Mouse (Mus musculus) liver, adult 2 months (tissue): ENCODE data around the gene Zic5. TPM values are rescaled to one million over a fixed set of nuclear protein-coding genes. Genes with fewer than 3 reads are reported as not detected.

Experiments used
- DNase-seq: peaks from one replicate; pipeline ENCODE4 v3.0.0-alpha.2; 2011; ENCODE audit warnings: low read depth, low spot score; ENCODE audit errors: extremely low read depth
- H3K27ac ChIP-seq: fragments of 200-500 bp; replicated peaks from 2 replicates; pipeline ENCODE4 v1.5.1; 2012; ENCODE audit warnings: low read depth, mild to moderate bottlenecking, control low read depth, inconsistent platforms, low read length; ENCODE audit not compliant: insufficient read depth
- H3K27me3 ChIP-seq: fragments of 200-500 bp; 2 replicates; pipeline ENCODE4 v1.6.1; 2012; ENCODE audit warnings: mild to moderate bottlenecking, moderate library complexity, low read length, inconsistent platforms; ENCODE audit not compliant: control insufficient read depth, insufficient read depth
- H3K36me3 ChIP-seq: fragments of 200-500 bp; 2 replicates; pipeline ENCODE4 v1.6.1; 2012; ENCODE audit warnings: low read length, inconsistent platforms; ENCODE audit not compliant: control insufficient read depth, insufficient read depth
- H3K4me1 ChIP-seq: fragments of 200-500 bp; 2 replicates; pipeline ENCODE4 v1.6.1; 2011; ENCODE audit warnings: low read length; ENCODE audit not compliant: control insufficient read depth, insufficient read depth
- H3K4me3 ChIP-seq: fragments of 200-500 bp; 2 replicates; pipeline ENCODE4 v1.5.1; 2011; ENCODE audit warnings: low read depth, mild to moderate bottlenecking, control low read depth, low read length, moderate library complexity; ENCODE audit not compliant: insufficient read depth
- H3K79me2 ChIP-seq: fragments of 200-500 bp; 2 replicates; pipeline ENCODE4 v1.6.1; 2012; ENCODE audit warnings: inconsistent platforms, mild to moderate bottlenecking, low read length, moderate library complexity; ENCODE audit not compliant: control insufficient read depth, insufficient read depth
- H3K9ac ChIP-seq: fragments of 200-500 bp; 2 replicates; pipeline ENCODE4 v1.6.1; 2012; ENCODE audit warnings: low read depth, mild to moderate bottlenecking, control low read depth, inconsistent platforms, low read length
- CTCF ChIP-seq: fragments of 200-500 bp; IDR thresholded peaks from 2 replicates; pipeline ENCODE4 v1.5.1; 2011; ENCODE audit warnings: low read depth, low read length, control low read depth
- POLR2A ChIP-seq: fragments of 200-500 bp; IDR thresholded peaks from 2 replicates; pipeline ENCODE4 v1.6.1; 2011; ENCODE audit warnings: low read length, control low read depth; ENCODE audit not compliant: insufficient read depth; ENCODE audit errors: extremely low read depth
- WGBS: fragments of 180-500 bp; shearing (Covaris S2); methylation state at CpG from one replicate; pipeline ENCODE4 v1.1.7; 2018; 5-methylcytosine and 5-hydroxymethylcytosine counted together
- polyA plus RNA-seq: library from polyadenylated mRNA; depleted of rRNA; stranded (reverse); fragments of >200 nt; gene quantifications from 2 replicates; pipeline ENCODE4 v1.2.3, GENCODE M21; 2012
- total RNA-seq: library from RNA; depleted of rRNA; stranded (reverse); fragments of >200 nt; gene quantifications from 2 replicates; pipeline ENCODE4 v1.2.3, GENCODE M21; 2014

The Zic5 gene
- total and polyA plus RNA-seq, 2 experiments, result not detected

- Histone ChIP-seq H3K27me3 (peaks cover 2% of the 10 kb centered on the region; the same call in 1 of the 2 replicates), H3K27ac (no peak overlapping the region), H3K4me1 (no peaks in the 10 kb centered on the region), H3K4me3 (no peak overlapping the region), H3K79me2 (no peaks in the 10 kb centered on the region), H3K9ac (no peak overlapping the region), H3K36me3 (no peaks in the 10 kb centered on the region)
- WGBS, result 57% methylated on average over 10 of the region's 10 CpGs
- TF ChIP-seq POLR2A, result no peak
- TF ChIP-seq CTCF, result no peak
- no peak for DNase-seq
Observed at GRCm38 (mm10) chr14:122426529-122427203, 38.8 kb downstream of the Zic5 start.

- Histone ChIP-seq H3K4me1 (no peaks in the 10 kb centered on the region), H3K36me3 (no peaks in the 10 kb centered on the region), H3K27ac (no peak overlapping the region), H3K79me2 (no peaks in the 10 kb centered on the region), H3K9ac (no peak overlapping the region), H3K4me3 (no peak overlapping the region), H3K27me3 (peaks cover 2% of the 10 kb centered on the region; the same call in 1 of the 2 replicates)
- DNase-seq, result no peak
- TF ChIP-seq CTCF (no peak), POLR2A (no peak)
- WGBS, result 92% methylated on average over 3 of the region's 3 CpGs
Observed at GRCm38 (mm10) chr14:122424441-122424840, 41.0 kb downstream of the Zic5 start.

- H3K4me1 ChIP-seq, result no peaks in the 10 kb centered on the region
- TF ChIP-seq POLR2A (no peak), CTCF (no peak)
- H3K4me3 ChIP-seq, result no peak overlapping the region
- no peaks in the 10 kb centered on the region for H3K36me3 ChIP-seq
- 64% methylated on average over 4 of the region's 4 CpGs for WGBS
- H3K9ac ChIP-seq, result no peak overlapping the region
- no peak overlapping the region for H3K27ac ChIP-seq
- no peaks in the 10 kb centered on the region for H3K79me2 ChIP-seq
- DNase-seq, result no peak
- H3K27me3 ChIP-seq, result no peaks in the 10 kb centered on the region; the same call in 1 of the 2 replicates
Observed at GRCm38 (mm10) chr14:122416166-122416771, 49.2 kb downstream of the Zic5 start.

GRCm38 (mm10) chr14:122414786-122415185, 50.7 kb downstream of the Zic5 start:
- DNase-seq, result no peak
- no peak overlapping the region for H3K4me3 ChIP-seq
- H3K27ac ChIP-seq, result no peak overlapping the region
- H3K4me1 ChIP-seq, result no peaks in the 10 kb centered on the region
- no peaks in the 10 kb centered on the region for H3K79me2 ChIP-seq
- no peak overlapping the region for H3K9ac ChIP-seq
- no peaks in the 10 kb centered on the region; the same call in 1 of the 2 replicates for H3K27me3 ChIP-seq
- 89% methylated on average over 2 of the region's 2 CpGs for WGBS
- H3K36me3 ChIP-seq, result no peaks in the 10 kb centered on the region
- TF ChIP-seq POLR2A (no peak), CTCF (no peak)

DNA sequence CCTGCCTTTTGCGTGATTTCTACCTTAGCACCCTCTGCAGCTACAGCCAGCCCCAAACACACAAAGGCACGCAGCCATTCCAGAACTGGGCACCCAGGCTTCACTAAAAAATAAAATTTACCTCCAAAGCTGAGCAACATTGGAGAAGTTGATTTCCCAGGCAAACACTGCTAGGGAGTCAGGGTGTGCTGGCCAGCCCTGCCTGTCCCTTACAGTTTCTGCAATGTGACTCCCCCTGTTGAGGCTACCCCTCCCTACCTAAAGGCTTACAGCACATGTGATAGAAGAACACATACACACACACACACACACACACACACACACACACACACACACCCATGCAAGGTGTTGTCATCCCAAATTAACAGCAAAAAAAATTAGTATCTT, 51.9 kb downstream of the Zic5 start:
- WGBS, result 83% methylated on average over 2 of the region's 2 CpGs
- Histone ChIP-seq H3K27me3 (no peaks in the 10 kb centered on the region; the same call in 1 of the 2 replicates), H3K4me1 (no peaks in the 10 kb centered on the region), H3K36me3 (no peaks in the 10 kb centered on the region), H3K27ac (no peak overlapping the region), H3K9ac (no peak overlapping the region), H3K4me3 (no peak overlapping the region), H3K79me2 (no peaks in the 10 kb centered on the region)
- no peak for DNase-seq
- TF ChIP-seq CTCF, result no peak
- TF ChIP-seq POLR2A, result no peak
